Mouse (Mus musculus) left cerebral cortex, postnatal 10 days (tissue): ENCODE measurements at regions not wholly inside any gene's neighbourhood (a gene's known extent, or its start where the extent isn't known, plus 50 kb on each side); places are given as distances from the start of the nearest gene placed in this dataset.
A peak's percentile ranks its signal among the peaks of the same experiment; 100 is the strongest.

Experiments used
- DNase-seq, 2 experiments: peaks; one replicate each; pipeline ENCODE4 v3.0.0; 2021 to 2022; ENCODE audit warnings: low spot score in 2 of 2, mixed read lengths in 1 of 2; ENCODE audit errors: extremely low spot score in 1 of 2
- intact Hi-C: fragments of 180-260 bp; cut with DNase I; formaldehyde crosslinking; loops from one replicate; pipeline ENCODE4 v1.15.1; 2025

DNA sequence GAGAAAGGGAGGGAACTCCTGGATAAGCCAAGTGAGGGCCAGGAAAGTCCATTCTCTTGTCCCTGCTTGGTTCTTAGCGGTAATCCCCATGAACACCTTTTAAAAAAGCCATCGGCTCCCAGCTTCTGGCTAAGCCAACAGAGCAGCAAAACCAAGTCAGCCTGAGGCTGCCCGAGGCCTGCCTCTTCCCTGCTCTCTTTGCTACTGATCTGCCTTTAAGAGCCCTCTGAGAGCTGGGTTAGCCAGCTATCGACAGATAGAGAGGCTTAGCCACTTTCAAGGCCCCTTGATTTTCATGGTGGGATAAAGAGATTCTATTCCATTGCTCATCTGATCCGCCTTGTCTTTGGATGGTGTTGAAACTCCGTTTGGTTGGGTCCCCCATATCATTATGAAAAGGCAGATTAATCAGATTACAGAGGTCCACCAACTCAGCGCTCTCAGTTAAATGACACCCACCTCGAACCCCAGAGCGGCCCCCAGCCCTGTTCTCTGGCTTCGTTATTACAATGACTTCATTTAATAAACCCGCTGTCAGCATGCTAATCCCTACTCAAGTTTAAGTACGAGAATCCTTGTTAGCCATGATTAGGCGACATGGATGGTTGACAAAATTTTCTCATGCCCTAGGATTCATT, 66.1 kb downstream of the Slc4a3 start:
- DNase-seq, result no peak
- intact Hi-C loops, result no loop called here

DNA sequence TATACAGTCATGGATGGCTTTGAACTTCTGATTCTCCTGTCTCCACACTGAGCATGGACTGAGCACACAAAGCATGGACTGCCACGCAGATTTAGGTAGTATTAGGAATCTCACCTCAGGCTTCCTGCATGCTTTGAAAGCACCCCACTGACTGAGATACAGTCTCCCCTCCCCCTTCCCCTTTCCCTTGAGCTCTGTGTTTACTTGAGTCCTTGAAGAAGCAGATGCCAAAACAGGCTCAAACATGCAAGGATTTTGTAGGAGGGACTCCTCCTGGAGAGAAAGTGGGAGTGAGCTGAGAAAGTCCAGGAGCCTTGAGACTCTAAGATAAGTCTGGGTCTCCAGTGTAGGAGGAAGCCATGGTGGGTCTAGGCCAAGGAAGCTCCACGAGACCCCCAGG, 67.1 kb downstream of the Slc4a3 start:
- no peak for DNase-seq
- intact Hi-C loops, result no loop called here

DNA sequence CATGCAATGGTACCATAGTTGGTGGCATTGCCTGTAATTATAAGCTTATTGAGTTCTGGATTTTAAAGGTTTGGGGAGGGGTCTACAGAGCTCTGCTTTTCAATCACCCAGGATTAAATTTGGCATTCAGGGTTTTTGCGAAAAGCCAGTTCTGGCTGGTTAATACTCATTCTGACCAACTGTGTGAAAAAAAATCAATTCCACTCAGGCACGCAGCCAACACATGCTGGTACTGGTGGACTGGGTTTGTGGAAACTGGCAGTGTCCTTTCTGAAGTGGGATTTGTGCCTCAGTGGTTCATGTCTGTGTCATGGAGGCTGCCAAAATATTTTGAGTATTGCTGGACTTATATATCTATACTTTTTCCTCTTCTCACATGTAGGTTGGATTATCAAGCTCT, 70.9 kb downstream of the Slc4a3 start:
- DNase-seq, result no peak
- intact Hi-C loops, result no loop called here

DNA sequence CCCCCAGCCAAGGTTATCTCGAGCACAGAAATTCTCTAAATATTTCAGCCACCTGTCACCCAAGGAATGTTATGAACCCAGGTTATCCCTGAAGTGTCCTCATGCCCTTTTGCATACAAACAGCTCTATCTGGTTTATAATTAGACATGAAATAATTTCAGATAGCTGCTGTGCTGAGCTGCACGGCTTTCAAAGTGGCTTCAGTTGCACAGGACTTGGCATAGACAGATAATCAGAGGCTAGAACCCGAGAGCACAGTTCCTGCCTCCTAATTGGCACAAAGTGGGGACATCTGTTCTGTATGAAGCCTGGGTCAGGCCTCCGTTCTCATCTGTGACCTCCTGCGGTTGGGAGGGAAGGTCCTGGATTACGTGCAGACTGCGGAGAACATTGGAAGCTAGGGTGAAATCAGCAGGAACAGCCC, 72.3 kb downstream of the Slc4a3 start:
- no peak for DNase-seq
- intact Hi-C loops, result no loop called here

DNA sequence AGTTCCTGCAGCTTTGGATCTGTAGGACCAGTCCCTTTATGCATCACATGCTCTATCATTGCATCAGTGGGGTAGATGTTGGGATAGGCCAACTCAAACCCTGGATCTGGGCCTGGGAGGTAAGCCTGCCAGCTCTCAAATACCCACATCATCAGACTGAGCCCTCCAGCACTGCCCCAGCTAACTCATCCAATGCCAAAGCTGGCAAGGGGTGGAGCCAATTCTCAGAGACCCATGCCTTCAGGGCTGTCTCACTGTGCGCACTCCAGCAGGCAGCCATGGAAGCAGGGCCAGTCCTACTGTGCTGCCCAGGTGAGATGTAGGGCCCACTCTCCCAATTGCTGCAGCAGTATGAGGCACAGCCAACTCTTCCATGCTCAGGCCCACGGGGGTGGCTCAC, 84.2 kb downstream of the Slc4a3 start:
- intact Hi-C loops, result no loop called here

DNA sequence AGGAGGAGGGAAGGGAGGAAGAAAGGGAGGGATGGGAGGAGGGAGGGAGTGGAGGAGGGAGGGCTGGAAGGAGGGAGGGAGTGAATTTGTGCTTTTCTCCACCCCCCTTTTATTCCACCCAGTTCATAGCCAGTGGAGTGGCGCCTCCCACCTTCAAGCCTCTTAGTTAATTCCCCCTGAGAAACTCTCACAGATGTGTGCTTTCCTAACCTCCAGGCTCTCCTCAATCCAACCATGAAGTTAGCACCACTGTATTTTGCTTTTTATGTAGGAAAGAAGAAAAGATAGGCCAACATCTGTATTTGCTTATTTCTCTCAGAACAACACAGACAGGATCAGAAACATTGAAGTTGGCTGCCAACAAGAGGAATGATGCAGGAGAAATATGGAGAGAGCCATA, 85.7 kb downstream of the Slc4a3 start:
- intact Hi-C loops, result no loop called here

More for the DNA sequence above, 84.2 kb downstream of the Slc4a3 start:
- no peak for DNase-seq

DNA sequence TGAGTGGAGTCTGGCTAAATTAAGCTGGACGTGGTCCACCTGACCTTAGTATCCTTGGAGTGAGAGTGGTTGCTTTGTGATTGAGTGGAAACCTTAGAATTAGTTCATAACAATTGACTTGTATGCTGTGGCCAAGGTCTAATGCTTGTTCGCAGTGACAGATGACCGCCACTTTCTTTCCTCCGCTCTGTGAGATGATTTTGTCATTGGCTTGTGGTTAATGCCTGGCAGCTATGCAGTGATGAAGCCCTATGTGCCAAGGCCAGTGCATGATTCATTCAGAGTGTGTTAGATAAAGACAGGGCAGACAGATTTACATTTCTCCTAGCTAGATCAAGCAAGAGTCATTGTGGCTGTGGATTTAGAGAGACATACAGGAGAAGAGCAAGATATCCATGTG, 89.5 kb downstream of the Slc4a3 start:
- intact Hi-C loops, result no loop called here
- no peak for DNase-seq

More for the DNA sequence above, 85.7 kb downstream of the Slc4a3 start:
- DNase-seq, result no peak

DNA sequence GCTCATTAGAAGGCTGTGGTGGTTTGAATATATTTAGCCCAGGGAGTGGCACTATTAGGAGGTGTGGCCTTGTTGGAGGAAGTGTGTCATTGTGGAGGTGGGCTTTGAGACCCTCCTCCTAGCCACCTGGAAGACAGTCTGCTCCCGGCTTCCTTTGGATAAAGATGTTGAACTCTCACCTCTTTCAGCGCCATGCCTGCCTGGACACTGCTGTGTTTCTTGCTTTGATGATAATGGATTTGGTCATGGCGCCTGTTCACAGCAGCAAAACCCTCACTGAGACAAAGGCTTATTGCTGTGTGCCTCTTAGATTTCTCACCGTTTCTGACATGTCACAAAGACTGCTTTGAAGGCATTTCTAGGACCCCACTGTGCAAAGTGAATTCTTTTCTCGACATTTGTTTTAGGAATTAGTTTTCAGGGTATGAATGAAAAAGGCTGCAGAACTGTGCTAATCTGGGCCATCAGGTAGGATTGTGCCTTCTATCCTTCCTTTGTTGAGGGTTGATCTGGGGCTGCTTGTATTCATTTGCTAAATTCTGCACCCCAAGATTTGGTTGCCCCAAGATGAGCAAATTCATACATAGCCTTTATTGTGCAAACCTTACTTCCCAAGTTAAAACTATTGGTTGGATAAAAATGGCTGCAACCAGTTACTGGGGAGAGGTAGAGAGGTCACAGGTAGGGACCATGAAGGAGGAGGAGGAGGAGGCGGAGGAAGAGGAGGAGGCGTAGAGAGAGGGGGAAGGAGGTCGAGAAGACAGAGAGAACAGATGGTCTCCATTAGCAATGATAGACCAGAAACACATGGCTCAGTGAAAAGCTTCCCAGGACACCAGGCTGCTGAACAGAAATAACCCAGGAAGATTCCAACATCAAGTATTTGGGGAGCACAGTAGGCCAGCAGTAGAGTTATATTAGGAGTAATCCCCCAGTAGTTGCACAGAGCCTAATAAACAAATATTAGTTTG, 93.2 kb downstream of the Slc4a3 start:
- DNase-seq, result no peak
- intact Hi-C loops, result no loop called here

DNA sequence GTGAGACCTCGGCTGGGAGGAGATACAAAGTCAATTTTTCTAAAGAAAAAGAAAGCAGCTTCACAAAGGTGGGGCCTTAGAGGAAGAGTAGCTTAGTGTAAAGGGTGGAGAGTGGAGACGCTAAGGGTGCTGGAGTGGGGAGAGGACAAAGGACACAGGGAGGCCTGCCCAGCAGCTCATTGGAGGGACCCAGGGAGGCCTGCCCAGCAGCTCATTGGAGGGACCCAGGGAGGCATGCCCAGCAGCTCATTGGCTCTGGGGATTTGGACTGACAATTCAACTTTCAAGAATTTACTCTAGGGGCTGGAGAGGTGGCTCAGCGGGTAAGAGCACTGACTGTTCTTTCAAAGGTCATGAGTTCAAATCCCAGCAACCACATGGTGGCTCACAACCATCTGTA, 96.4 kb downstream of the Slc4a3 start:
- intact Hi-C loops, result no loop called here
- no peak for DNase-seq

DNA sequence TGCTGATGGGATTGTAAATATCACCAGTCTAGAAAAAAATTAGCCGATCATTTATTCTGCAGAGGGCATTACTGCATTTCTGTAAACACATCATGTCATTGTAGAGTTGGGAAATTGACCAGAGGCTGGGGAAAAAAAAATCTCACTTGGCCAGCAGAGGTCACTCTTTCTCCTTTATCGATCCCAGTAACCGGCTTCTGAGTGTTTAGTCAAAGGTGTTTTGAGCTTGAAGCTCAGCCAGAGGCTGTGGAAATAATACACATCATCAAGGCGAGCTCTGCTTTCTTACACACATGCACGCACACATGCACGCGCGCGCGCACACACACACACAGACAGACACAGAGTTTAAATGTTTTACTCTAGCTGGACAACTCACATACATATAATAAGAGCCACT, 106.5 kb downstream of the Slc4a3 start:
- peak; percentile 49 to 70 for DNase-seq
- intact Hi-C loops, result loop anchor here (2.0 to 10.0 kb wide), 3 partner anchors 272 to 1864 kb away; no protein-coding TSS in a partner anchor

DNA sequence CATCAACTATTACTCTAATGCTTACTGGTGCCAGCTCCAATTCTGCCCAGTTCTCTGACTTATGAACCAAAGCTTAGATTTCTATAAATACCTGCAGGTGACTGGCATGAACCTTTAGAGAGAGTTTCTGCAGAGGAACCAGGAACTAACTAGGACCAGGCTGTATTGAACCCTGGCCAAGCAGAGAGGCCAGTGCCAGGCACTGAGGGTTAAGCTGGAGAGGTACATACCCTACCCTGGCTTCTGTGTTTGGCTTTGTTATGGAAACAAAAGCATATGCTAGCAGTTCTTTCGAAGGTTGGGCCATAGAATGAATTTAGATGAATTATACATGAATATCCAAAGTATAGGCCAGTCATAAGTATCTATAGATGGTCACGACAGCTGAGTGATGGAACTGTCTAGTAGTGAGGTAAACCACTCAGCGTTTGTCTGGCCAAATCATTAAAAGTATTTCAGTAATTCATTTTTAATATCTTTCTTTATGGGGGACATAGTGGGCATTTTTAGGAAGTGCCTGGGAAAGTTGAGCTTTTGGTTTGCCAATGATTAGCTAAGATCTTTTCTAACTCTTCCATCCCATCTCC, 107.0 kb downstream of the Slc4a3 start:
- intact Hi-C loops, result loop anchor here (2.0 to 10.0 kb wide), 3 partner anchors 272 to 1864 kb away; no protein-coding TSS in a partner anchor
- no peak for DNase-seq

DNA sequence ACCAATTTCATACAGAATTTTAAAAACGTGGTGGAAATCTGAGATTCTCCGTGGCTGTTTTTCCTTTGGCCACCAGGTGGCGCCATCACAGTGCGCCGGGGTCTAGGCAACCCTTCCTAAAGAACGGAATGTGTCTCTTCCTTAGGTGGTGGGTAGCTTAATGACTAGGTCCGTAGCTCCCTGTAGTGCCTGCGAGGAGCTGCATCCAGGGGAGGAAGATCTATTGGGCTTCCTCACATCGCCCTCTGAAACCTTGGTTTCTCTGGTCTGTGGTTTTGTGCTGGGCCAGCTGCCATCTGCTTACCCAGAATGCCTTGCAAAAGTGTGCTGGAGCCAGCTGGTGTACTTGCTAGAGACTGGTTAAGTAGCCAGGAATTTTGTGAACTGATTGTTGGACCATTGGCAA, 107.6 kb downstream of the Slc4a3 start:
- intact Hi-C loops, result loop anchor here (2.0 to 10.0 kb wide), 3 partner anchors 271 to 1863 kb away; no protein-coding TSS in a partner anchor
- DNase-seq, result peak; percentile 70 to 74

DNA sequence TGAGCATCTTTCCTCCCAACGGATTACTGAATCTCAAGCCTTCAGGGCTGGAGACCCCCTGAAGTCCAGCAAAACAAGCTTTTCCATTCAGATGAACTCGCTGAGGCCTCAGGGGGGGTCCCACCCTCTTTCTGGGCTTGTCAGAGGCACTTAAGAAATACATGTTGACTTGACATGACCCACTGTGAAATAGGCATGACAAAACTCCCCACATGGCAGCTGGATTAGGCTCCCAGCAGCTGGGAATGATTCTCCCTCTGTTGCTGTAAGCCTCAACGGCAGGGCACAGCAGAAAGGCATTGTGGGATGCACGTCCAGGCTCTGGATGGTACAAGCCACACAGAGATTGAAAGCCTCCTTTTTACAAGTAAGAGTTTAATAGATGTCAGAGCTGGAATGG, 110.5 kb downstream of the Slc4a3 start:
- DNase-seq, result no peak
- intact Hi-C loops, result loop anchor here (10.0 kb wide), 2 partner anchors 268 to 828 kb away; no protein-coding TSS in a partner anchor

DNA sequence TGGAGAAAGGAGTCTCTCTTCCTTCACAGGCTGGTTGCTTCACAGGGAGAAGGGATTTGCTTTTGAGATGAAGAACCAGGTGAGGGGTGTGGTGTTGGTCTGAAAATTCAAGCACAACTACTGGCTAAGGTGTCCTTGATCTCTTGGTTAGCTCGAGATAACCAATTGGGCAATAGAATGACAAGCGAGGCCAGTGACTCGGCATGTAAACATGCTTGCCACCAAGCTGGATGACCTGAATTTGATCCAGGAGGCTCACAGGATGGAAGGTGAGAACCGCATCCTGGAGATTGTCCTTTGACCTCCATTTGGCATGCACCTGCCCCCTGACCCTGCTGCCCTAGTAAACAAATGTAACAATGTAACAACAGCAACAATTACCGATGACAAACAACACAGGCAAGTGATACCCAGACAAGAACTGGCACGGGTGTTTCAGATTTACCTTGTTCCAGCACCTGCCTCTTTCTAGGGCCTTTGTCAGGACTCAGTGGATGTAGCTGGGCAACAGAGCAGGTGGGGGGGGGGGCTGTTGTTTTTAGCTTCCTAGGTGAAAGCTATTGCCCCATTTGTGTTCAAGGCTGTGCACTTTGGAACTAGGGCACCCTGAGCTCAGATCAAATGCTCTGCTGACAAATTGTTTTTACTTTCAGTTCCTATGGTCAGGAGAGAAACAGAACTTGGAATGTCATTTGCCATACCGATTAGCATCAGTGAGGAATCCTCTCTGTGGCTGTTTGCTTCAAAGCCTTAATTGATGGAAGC, 114.5 kb downstream of the Slc4a3 start:
- intact Hi-C loops, result loop anchor here (10.0 kb wide), 1 partner anchor 204 kb away; no protein-coding TSS in a partner anchor
- DNase-seq, result no peak

DNA sequence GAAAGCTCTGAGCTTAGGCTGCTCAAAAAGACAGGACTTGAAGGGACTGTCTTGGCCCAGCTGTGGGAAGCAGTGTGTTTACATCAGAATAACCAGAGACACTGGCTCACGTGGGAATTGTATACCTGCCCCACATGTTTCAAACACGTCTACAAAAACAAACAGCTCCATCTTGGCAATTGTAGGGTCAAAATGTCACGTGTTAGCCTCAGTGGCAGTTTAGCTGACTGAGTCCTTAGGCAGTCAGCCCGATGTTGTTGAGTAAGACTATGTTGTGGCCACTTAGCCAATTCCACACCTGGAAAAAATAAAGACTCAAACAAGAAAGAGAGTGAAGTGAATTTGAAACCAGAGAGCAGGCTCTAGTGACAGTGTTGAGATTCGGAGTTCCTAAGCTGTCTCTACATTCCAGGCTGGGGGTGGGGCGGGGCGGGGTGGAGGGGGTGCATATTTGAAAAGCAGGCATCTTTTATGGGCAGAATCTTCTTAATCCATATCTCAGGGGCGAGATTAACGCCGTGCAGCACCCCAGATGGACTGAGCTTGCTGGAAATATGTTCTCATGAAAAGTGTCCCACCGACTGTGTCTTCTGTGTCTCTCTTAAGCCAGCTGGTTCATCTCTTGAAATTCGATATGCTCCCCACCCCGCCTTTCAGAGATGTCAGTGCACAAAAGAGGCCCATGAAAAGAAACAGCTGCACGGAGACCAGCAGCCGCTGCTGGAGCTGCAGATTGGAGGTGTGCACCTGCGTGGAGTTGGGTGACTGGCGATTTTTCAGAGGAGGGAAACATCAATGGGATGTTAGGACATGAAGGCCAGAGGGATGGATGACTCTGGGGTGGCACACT, 116.3 kb downstream of the Slc4a3 start:
- DNase-seq, result no peak
- intact Hi-C loops, result loop anchor here (10.0 kb wide), 1 partner anchor 202 kb away; no protein-coding TSS in a partner anchor

DNA sequence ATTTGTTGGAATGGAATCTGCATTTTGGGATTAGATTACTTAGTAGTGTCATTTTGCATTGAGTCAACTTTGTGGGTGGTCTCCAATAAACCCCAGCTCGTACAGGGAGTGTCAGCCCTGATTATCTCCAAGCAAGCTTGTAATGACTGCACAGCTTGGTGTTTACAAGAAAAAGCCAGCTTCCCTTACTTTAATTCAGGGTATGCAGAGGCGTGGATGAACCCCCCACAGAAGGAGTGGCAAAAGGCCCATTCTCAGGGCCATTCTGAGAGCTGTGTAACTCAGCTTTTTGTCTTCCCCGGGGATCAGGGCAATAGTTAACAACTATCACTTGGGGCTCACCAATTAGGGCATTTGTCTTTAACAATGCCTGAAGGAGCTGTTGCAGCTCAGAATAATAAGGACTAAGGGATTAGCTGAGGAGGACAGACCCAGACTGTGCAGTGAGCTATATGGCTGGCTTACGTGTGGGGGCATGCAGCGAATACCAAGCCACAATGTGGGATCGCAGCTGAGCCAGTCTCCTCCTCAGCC, 121.7 kb downstream of the Slc4a3 start:
- no peak for DNase-seq
- intact Hi-C loops, result loop anchor here (10.0 kb wide), 1 partner anchor 197 kb away; no protein-coding TSS in a partner anchor

DNA sequence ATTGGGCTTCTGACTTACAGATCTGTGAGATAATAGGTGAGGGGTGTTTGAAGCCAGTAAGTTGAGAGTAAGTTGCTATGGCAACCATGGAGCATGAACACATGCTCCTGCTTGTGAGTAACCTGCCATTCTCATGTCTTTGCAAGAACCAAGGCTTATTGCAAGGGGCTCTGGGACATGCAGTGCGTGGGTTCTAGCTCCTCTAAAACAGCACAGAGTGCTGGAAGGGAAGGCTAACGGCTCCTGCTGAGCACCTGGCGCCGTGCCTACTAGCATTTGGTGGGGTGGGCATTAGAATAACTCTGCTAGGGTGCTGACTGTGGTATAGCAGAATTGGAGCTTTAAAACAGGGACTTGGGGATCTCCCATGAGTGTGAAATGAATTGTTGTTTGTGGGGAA, 130.2 kb downstream of the Slc4a3 start:
- peak; percentile 31 to 57 for DNase-seq
- intact Hi-C loops, result no loop called here

DNA sequence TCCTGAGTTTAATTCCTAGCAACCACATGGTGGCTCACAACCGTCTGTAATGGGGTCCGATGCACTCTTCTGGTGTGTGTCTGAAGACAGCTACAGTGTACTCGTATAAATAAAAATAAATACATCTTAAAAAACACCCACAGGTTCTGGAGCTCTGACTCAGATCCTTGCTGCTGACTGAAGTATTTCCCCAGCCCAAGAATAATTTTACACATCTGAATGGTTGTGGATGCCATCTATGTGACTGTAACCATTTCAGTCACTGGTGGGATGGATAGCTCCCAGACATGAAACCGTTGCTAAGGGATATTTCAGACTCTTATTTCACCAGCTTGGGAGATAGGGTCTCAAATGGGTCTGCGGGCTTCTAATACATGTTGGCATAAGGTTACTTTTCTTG, 131.6 kb downstream of the Slc4a3 start:
- DNase-seq, result no peak
- intact Hi-C loops, result no loop called here
